Mouse (Mus musculus): ENCODE results near the gene Pimreg.

DNA sequence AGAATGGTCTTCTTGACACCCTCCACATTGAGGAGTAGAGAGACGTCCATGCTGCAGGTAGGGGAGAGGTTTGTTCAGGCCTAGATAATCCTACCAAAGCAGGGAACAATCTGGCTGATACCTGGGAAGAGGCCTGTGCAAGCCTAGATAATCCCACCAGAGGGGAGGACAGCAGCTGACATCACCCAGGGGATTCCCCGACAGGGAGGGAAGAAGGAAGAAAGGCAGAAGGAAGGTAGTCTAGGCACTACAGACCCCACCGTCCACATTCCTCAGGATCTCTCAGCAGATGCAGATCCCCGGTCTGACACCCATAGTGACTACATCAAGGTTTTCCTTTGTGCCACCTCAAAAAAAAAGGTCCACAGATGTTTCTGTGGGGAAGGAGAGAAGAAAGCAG, 4.4 kb upstream of the Pimreg start, which contains the start of gene Aipl1:
- TF ChIP-seq CTCF (IDR thresholded peaks at IDR 0.05; ENCODE audit: low read depth, low read length) (no peak), GATA1 (IDR thresholded peaks at IDR 0.05; ENCODE audit: borderline replicate concordance, low read length) (no peak), TAL1 (conservative IDR thresholded peaks at IDR 0.05; ENCODE audit: low read depth, low read length) (no peak)

Data from G1E (cell line).